Mouse (Mus musculus) hindbrain, embryonic 13.5 days (tissue): ENCODE data around the gene Fbf1. TPM values are rescaled to one million over a fixed set of nuclear protein-coding genes. Genes with fewer than 3 reads are reported as not detected.

Source experiments
- ATAC-seq: fragments of 200-750 bp; cut with Nextera tagmentation; 2 replicates; pipeline ENCODE4 v1.8.0; 2017; ENCODE audit warnings: moderate TSS enrichment; ENCODE audit not compliant: low FRiP score
- H3K27ac ChIP-seq: fragments of 300-500 bp; sonication (generic); 2 replicates; pipeline ENCODE4 v1.5.1; 2015; ENCODE audit warnings: inconsistent platforms, mild to moderate bottlenecking, moderate library complexity
- H3K27me3 ChIP-seq: fragments of 300-500 bp; sonication (generic); 2 replicates; pipeline ENCODE4 v1.6.1; 2015; ENCODE audit warnings: mild to moderate bottlenecking, inconsistent platforms
- H3K36me3 ChIP-seq: fragments of 300-500 bp; sonication (generic); 2 replicates; pipeline ENCODE4 v1.6.1; 2015; ENCODE audit warnings: mild to moderate bottlenecking, inconsistent platforms
- H3K4me1 ChIP-seq: fragments of 300-500 bp; sonication (generic); replicated peaks from 2 replicates; pipeline ENCODE4 v1.6.1; 2015; ENCODE audit warnings: inconsistent platforms
- H3K4me2 ChIP-seq: fragments of 300-500 bp; sonication (generic); 2 replicates; pipeline ENCODE4 v1.6.1; 2015; ENCODE audit warnings: inconsistent platforms, mild to moderate bottlenecking, moderate library complexity
- H3K4me3 ChIP-seq: fragments of 300-500 bp; sonication (generic); 2 replicates; pipeline ENCODE4 v1.5.1; 2015; ENCODE audit warnings: mild to moderate bottlenecking, inconsistent platforms
- H3K9ac ChIP-seq: fragments of 300-500 bp; sonication (generic); 2 replicates; pipeline ENCODE4 v1.6.1; 2015; ENCODE audit warnings: mild to moderate bottlenecking, inconsistent platforms
- H3K9me3 ChIP-seq: fragments of 300-500 bp; sonication (generic); 2 replicates; pipeline ENCODE4 v1.6.1; 2016; ENCODE audit warnings: inconsistent platforms
- WGBS: fragments of 180-500 bp; shearing (Covaris S2); methylation state at CpG from one replicate; pipeline ENCODE4 v1.1.7; 2015; 5-methylcytosine and 5-hydroxymethylcytosine counted together
- polyA plus RNA-seq: library from polyadenylated mRNA; unstranded; fragments of >200 nt; fragmentation: Nextera tagmentation; extraction: Ambion mirVana; gene quantifications from 2 replicates; pipeline ENCODE4 v1.2.1, GENCODE M21; 2015

The Fbf1 gene
- polyA plus RNA-seq, 1 experiment from 2014 or later = 64.4 TPM

- Histone ChIP-seq H3K4me1 (peaks cover 35% of the 10 kb centered on the region), H3K4me2 (peak within 1 kb of the TSS; percentile 69), H3K4me3 (peak within 1 kb of the TSS; percentile 71), H3K27me3 (no peaks in the 10 kb centered on the region), H3K27ac (peak within 1 kb of the TSS; percentile 99), H3K9ac (peak within 1 kb of the TSS; percentile 90), H3K9me3 (no peaks in the 10 kb centered on the region), H3K36me3 (peaks cover 19% of the 10 kb centered on the region)
- ATAC-seq = peak; percentile 99
- under 1% methylated on average over 62 of the region's 62 CpGs for WGBS
Observed at GRCm38 (mm10) chr11:116198639-116199531, 30.9 kb upstream of the Fbf1 start, which contains the start of the genes Ten1 and Acox1. TSS of gene Ten1 (plus strand) at chr11:116198855. TSS of gene Acox1 (minus strand) at chr11:116199045.

GRCm38 (mm10) chr11:116198132-116198531, 30.2 kb upstream of the Fbf1 start:
- peak overlapping the region; percentile 69 for H3K4me2 ChIP-seq
- peaks cover 35% of the 10 kb centered on the region for H3K4me1 ChIP-seq
- no peaks in the 10 kb centered on the region for H3K27me3 ChIP-seq
- peak; percentile 4; the same call in 1 of the 2 replicates for ATAC-seq
- peak overlapping the region; percentile 99 for H3K27ac ChIP-seq
- peak overlapping the region; percentile 71 for H3K4me3 ChIP-seq
- H3K9ac ChIP-seq = peak overlapping the region; percentile 90
- no peaks in the 10 kb centered on the region for H3K9me3 ChIP-seq
- WGBS = 26% methylated on average over 13 of the region's 13 CpGs
- peaks cover 19% of the 10 kb centered on the region for H3K36me3 ChIP-seq

DNA sequence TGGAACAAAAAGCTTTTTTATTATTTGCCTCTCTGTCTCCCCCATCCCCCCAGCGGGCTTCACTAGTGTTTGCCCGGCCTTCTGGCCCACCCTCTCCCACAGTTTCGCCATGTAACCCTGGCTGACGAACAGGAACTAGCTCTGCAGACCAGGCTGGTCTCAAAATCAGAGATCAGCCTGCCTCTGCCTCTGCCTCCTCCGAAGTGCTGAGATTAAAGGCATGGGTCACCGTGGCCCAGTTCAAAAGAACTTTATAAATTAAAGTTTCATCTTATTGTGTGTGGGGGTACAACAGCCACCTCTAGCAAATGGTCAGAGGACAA, 29.6 kb upstream of the Fbf1 start:
- peak overlapping the region; percentile 71 for H3K4me3 ChIP-seq
- H3K27ac ChIP-seq = no peak overlapping the region
- 93% methylated on average over 6 of the region's 6 CpGs for WGBS
- no peak overlapping the region for H3K9ac ChIP-seq
- H3K4me2 ChIP-seq = peak overlapping the region; percentile 69
- no peaks in the 10 kb centered on the region for H3K27me3 ChIP-seq
- no peak for ATAC-seq
- peaks cover 35% of the 10 kb centered on the region for H3K4me1 ChIP-seq
- H3K36me3 ChIP-seq = peaks cover 19% of the 10 kb centered on the region
- H3K9me3 ChIP-seq = no peaks in the 10 kb centered on the region

GRCm38 (mm10) chr11:116196866-116197583, 29.1 kb upstream of the Fbf1 start:
- H3K9me3 ChIP-seq = no peaks in the 10 kb centered on the region
- peak overlapping the region; percentile 71 for H3K4me3 ChIP-seq
- 96% methylated on average over 18 of the region's 18 CpGs for WGBS
- H3K27me3 ChIP-seq = no peaks in the 10 kb centered on the region
- peak overlapping the region; percentile 69 for H3K4me2 ChIP-seq
- H3K36me3 ChIP-seq = peaks cover 19% of the 10 kb centered on the region
- H3K27ac ChIP-seq = no peak overlapping the region
- no peak for ATAC-seq
- no peak overlapping the region for H3K9ac ChIP-seq
- peaks cover 35% of the 10 kb centered on the region for H3K4me1 ChIP-seq

- no peak overlapping the region for H3K27ac ChIP-seq
- 93% methylated on average over 3 of the region's 3 CpGs for WGBS
- H3K9ac ChIP-seq = no peak overlapping the region
- H3K36me3 ChIP-seq = peaks cover 25% of the 10 kb centered on the region
- no peak overlapping the region for H3K4me3 ChIP-seq
- ATAC-seq = no peak
- H3K4me2 ChIP-seq = no peak overlapping the region
- H3K4me1 ChIP-seq = peaks cover 35% of the 10 kb centered on the region
- no peaks in the 10 kb centered on the region for H3K9me3 ChIP-seq
- H3K27me3 ChIP-seq = no peaks in the 10 kb centered on the region
Observed at GRCm38 (mm10) chr11:116196336-116196735, 28.4 kb upstream of the Fbf1 start.

DNA sequence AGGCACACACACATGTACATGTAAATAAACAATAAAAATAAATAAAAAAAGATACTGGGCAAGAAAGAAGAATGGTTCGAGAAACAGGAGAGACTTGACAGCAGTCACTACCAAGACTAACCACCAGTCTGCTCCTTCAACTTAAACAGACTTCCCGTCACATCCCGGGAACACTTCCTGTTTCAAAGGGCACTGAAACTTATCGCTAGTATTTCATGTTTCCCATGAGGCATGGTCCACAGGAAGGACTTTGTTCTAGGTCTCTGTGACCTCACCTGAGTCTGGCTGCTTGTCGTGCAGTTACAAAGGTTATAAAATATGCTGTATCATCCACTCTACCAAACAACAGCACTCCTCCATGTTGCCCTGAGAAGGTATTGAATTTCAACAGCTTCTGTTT, 27.3 kb upstream of the Fbf1 start:
- H3K27ac ChIP-seq = no peak overlapping the region
- 83% methylated on average over 5 of the region's 5 CpGs for WGBS
- no peak for ATAC-seq
- H3K27me3 ChIP-seq = no peaks in the 10 kb centered on the region
- H3K4me2 ChIP-seq = no peak overlapping the region
- peak overlapping the region; percentile 35; the same call in 1 of the 2 replicates for H3K9ac ChIP-seq
- peaks cover 34% of the 10 kb centered on the region for H3K36me3 ChIP-seq
- no peaks in the 10 kb centered on the region for H3K9me3 ChIP-seq
- H3K4me3 ChIP-seq = no peak overlapping the region
- peaks cover 35% of the 10 kb centered on the region for H3K4me1 ChIP-seq

DNA sequence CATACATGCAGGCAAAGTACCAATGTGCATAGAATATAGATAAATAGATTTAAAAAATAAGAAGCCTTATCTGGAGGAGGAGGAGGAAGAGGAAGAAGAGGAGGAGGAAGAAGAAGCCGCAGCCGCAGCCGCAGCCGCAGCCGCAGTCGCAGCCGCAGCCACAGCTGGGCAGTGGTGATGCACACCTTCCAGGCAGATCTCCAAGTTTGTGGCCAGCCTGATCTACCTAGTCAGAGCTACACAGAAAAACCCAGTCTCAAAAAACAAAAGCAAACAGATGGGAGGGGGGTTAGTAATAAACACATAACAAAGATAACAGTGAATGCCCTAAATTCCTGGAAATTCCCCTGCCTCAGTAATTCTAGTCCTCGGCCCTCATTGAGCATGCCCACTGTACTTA, 26.7 kb upstream of the Fbf1 start:
- Histone ChIP-seq H3K27me3 (no peaks in the 10 kb centered on the region), H3K27ac (no peak overlapping the region), H3K4me1 (peaks cover 33% of the 10 kb centered on the region), H3K4me2 (no peak overlapping the region), H3K4me3 (no peak overlapping the region), H3K9me3 (no peaks in the 10 kb centered on the region), H3K36me3 (peaks cover 40% of the 10 kb centered on the region), H3K9ac (peak overlapping the region; percentile 35; the same call in 1 of the 2 replicates)
- WGBS = 97% methylated on average over 8 of the region's 8 CpGs
- ATAC-seq = no peak

GRCm38 (mm10) chr11:116187226-116187930, 19.4 kb upstream of the Fbf1 start:
- Histone ChIP-seq H3K4me3 (no peak overlapping the region), H3K27me3 (no peaks in the 10 kb centered on the region), H3K36me3 (peaks cover 80% of the 10 kb centered on the region), H3K9ac (peak overlapping the region; percentile 46; the same call in 1 of the 2 replicates), H3K4me2 (no peak overlapping the region), H3K9me3 (no peaks in the 10 kb centered on the region), H3K27ac (0 out of 2 replicates have a peak overlapping the region, but pooled peaks have one; percentile 56), H3K4me1 (peaks cover 15% of the 10 kb centered on the region)
- WGBS = 33% methylated on average over 11 of the region's 11 CpGs
- no peak for ATAC-seq

DNA sequence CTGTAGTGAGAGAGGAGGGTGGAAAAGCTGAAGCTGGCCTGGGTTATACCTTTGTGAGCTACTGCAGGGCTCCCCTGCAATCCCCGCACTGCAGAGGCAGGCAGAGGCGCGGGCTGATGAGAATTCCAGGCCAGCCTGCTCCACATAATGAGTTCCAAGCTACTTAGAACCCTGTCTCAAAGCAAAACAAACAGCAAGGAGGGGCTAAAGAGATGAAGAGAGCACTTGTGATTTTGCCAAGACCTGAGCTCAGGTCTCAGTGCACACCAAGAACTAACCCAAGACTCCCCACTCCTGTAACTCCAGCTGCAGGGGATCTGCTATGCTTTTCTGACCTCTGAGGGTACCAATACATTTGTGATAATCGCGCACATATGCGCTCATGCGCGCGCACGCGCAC, 18.4 kb upstream of the Fbf1 start:
- 86% methylated on average over 11 of the region's 11 CpGs for WGBS
- H3K4me1 ChIP-seq = peaks cover 15% of the 10 kb centered on the region
- no peak overlapping the region for H3K9ac ChIP-seq
- H3K27me3 ChIP-seq = no peaks in the 10 kb centered on the region
- no peak for ATAC-seq
- H3K4me2 ChIP-seq = no peak overlapping the region
- no peak overlapping the region for H3K4me3 ChIP-seq
- H3K36me3 ChIP-seq = peaks cover 85% of the 10 kb centered on the region
- no peaks in the 10 kb centered on the region for H3K9me3 ChIP-seq
- H3K27ac ChIP-seq = 0 out of 2 replicates have a peak overlapping the region, but pooled peaks have one; percentile 19

DNA sequence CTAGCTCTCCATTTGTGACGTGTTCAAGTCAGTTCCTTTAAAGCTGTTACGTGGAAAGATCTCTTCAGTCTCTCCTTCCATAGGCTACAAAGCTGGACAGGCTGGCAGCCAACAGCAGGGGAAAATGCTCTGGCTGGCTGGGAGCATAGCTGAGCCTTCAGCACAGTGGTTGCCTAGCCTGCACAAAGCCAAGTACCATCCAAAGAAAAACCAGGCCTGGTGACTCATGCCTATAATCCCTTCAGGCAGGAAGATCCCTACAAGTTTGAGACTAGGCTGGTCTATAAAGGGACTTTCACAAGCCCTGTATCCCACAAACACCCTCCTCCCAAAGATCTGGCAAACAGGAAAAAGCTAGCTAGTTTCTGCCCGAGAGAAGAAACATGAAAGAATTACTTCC, 17.9 kb upstream of the Fbf1 start:
- no peaks in the 10 kb centered on the region for H3K9me3 ChIP-seq
- H3K9ac ChIP-seq = no peak overlapping the region
- no peak overlapping the region for H3K4me2 ChIP-seq
- H3K27me3 ChIP-seq = no peaks in the 10 kb centered on the region
- peaks cover 15% of the 10 kb centered on the region for H3K4me1 ChIP-seq
- 95% methylated on average over 3 of the region's 3 CpGs for WGBS
- no peak overlapping the region for H3K4me3 ChIP-seq
- H3K36me3 ChIP-seq = peaks cover 82% of the 10 kb centered on the region
- peak overlapping the region; percentile 18; the same call in 1 of the 2 replicates for H3K27ac ChIP-seq
- no peak for ATAC-seq

DNA sequence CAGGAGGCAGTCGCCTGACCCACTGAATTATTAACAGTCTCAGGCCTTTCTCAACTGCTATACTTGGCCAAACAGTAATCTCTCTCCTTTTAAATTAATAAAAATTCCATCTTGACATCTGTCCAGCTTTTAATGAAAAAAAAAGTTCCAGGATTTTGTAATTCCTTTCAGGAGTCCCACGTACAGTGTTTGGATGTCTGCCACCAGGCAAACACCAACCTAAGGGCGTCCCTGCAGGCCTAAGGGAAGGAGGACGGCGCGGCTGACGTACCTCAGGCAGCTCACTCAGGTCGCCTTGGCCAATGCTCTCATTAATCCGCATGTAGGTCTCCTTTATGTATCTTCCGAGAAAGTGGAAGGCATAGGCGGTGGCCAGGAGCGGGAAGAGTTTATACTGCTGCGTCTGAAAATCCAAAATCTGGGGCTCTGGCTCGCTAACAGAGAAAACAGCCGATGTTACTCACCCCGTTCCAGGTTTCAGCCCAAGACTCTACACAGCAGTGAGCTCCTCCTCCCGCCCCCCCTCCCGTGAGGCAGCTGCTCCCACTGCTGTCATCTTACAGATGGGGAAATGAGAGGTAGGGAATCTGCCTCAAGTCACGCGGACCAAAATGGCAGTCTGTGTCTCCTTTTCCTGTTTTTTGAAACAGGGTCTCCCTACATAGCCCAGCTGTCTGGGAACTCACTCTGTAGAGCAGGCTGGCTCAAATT, 10.6 kb upstream of the Fbf1 start:
- no peak overlapping the region for H3K4me2 ChIP-seq
- no peak for ATAC-seq
- H3K9ac ChIP-seq = no peak overlapping the region
- H3K4me3 ChIP-seq = no peak overlapping the region
- H3K36me3 ChIP-seq = peaks cover 95% of the 10 kb centered on the region
- no peaks in the 10 kb centered on the region for H3K27me3 ChIP-seq
- no peaks in the 10 kb centered on the region for H3K4me1 ChIP-seq
- WGBS = 91% methylated on average over 20 of the region's 20 CpGs
- H3K9me3 ChIP-seq = no peaks in the 10 kb centered on the region
- H3K27ac ChIP-seq = no peak overlapping the region
